Mouse (Mus musculus) gonadal fat pad, adult 2 months (tissue): ENCODE results near the gene Dao. TPM values are rescaled to one million over a fixed set of nuclear protein-coding genes. Genes with fewer than 3 reads are reported as not detected.

ENCODE experiments used
- DNase-seq: peaks from one replicate; pipeline ENCODE4 v3.0.0-alpha.2; 2012; ENCODE audit warnings: low read depth
- polyA plus RNA-seq: library from polyadenylated mRNA; depleted of rRNA; stranded (reverse); fragments of >200 nt; gene quantifications from 2 replicates; pipeline ENCODE4 v1.2.3, GENCODE M21; 2012

The Dao gene
- polyA plus RNA-seq, 1 experiment = 13.0 TPM

GRCm38 (mm10) chr5:114027217-114027944 lies 23.9 kb downstream of the Dao start:
- DNase-seq = no peak

GRCm38 (mm10) chr5:114028111-114028510 lies 24.6 kb downstream of the Dao start:
- no peak for DNase-seq

GRCm38 (mm10) chr5:114030652-114031051 lies 27.1 kb downstream of the Dao start:
- DNase-seq = no peak

- no peak for DNase-seq
Observed at GRCm38 (mm10) chr5:114032161-114032763, 28.8 kb downstream of the Dao start.

GRCm38 (mm10) chr5:114034393-114034792 lies 30.9 kb downstream of the Dao start:
- DNase-seq = no peak

- DNase-seq = no peak
Observed at GRCm38 (mm10) chr5:114035111-114035510, 31.6 kb downstream of the Dao start.

GRCm38 (mm10) chr5:114040508-114040907 lies 37.0 kb downstream of the Dao start:
- DNase-seq = no peak

- DNase-seq = no peak
Observed at GRCm38 (mm10) chr5:114040911-114041310, 37.4 kb downstream of the Dao start.

- no peak for DNase-seq
Observed at GRCm38 (mm10) chr5:114041327-114041930, 37.9 kb downstream of the Dao start.

GRCm38 (mm10) chr5:114043800-114044199 lies 40.3 kb downstream of the Dao start:
- no peak for DNase-seq

GRCm38 (mm10) chr5:114045134-114045533 lies 41.6 kb downstream of the Dao start:
- no peak for DNase-seq

- DNase-seq = no peak
Observed at GRCm38 (mm10) chr5:114046151-114046550, 42.6 kb downstream of the Dao start.

- DNase-seq = no peak
Observed at GRCm38 (mm10) chr5:114046604-114047003, 43.1 kb downstream of the Dao start.

- no peak for DNase-seq
Observed at GRCm38 (mm10) chr5:114047182-114047581, 43.7 kb downstream of the Dao start.

- DNase-seq = no peak
Observed at GRCm38 (mm10) chr5:114048731-114049308, 45.3 kb downstream of the Dao start.

- peak; percentile 0 for DNase-seq
Observed at GRCm38 (mm10) chr5:114052246-114052761, 48.8 kb downstream of the Dao start.

- no peak for DNase-seq
Observed at GRCm38 (mm10) chr5:114057129-114057731, 53.7 kb downstream of the Dao start.

- DNase-seq = no peak
Observed at GRCm38 (mm10) chr5:114061675-114062074, 58.2 kb downstream of the Dao start.

GRCm38 (mm10) chr5:114063958-114064357 lies 60.5 kb downstream of the Dao start:
- DNase-seq = no peak

GRCm38 (mm10) chr5:114065161-114065560 lies 61.7 kb downstream of the Dao start, which contains the start of gene Usp30:
Gene Usp30 (plus strand): TSS chr5:114065461.
- DNase-seq = no peak

- no peak for DNase-seq
Observed at GRCm38 (mm10) chr5:114066601-114067000, 63.1 kb downstream of the Dao start.

GRCm38 (mm10) chr5:114067543-114067942 lies 64.0 kb downstream of the Dao start:
- no peak for DNase-seq
